Mouse (Mus musculus) kidney, adult 2 months (tissue): Measurements from ENCODE around the gene Hist3h2a.

Source experiments
- CTCF ChIP-seq: fragments of 200-500 bp; conservative IDR thresholded peaks from 2 replicates; pipeline ENCODE4 v1.5.1; 2011; ENCODE audit warnings: low read depth, mild to moderate bottlenecking, control low read depth, low read length, moderate library complexity, mixed read lengths; ENCODE audit not compliant: insufficient read depth, insufficient read length
- POLR2A ChIP-seq: fragments of 200-500 bp; IDR thresholded peaks from one replicate; pipeline ENCODE4 v1.6.1; 2011; ENCODE audit warnings: low read depth, low read length, control low read depth

DNA sequence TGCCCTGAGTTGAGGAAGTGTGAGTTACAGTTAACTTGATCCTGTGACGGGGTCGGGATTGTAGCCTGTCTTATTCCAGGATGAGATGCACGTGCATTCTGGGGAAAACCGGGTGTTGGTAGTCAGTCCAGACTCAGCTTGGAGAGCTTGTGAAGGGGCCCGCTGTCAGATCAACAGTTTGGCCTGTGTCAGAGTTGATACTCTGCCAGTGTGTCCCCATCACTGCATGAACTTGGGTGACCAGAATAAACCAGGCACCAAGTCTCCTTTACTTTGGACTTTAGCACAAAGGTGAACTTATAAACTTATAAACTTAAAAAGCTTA lies 24.2 kb downstream of the Hist3h2a start:
- no peak for TF ChIP-seq CTCF
- no peak for TF ChIP-seq POLR2A
